Mouse (Mus musculus) lung, adult 2 months (tissue): ENCODE results near the gene Mtch1. TPM values are rescaled to one million over a fixed set of nuclear protein-coding genes. Genes with fewer than 3 reads are reported as not detected.

Experiments
- DNase-seq: peaks from one replicate; pipeline ENCODE4 v3.0.0; 2022
- H3K4me1 ChIP-seq: fragments of 200-500 bp; 2 replicates; pipeline ENCODE4 v1.6.1; 2011; ENCODE audit warnings: low read length; ENCODE audit not compliant: control insufficient read depth, insufficient read depth
- H3K4me3 ChIP-seq: fragments of 200-500 bp; replicated peaks from 2 replicates; pipeline ENCODE3; 2011; ENCODE audit warnings: low read depth, mild to moderate bottlenecking, control low read depth, low read length; ENCODE audit errors: extremely low read depth
- CTCF ChIP-seq: fragments of 200-500 bp; IDR thresholded peaks from 2 replicates; pipeline ENCODE4 v1.5.1; 2011; ENCODE audit warnings: mild to moderate bottlenecking, low read length, control low read depth; ENCODE audit not compliant: insufficient read depth
- POLR2A ChIP-seq: fragments of 200-500 bp; IDR thresholded peaks from 2 replicates; pipeline ENCODE4 v1.6.1; 2011; ENCODE audit warnings: low read depth, mild to moderate bottlenecking, control low read depth, low read length, borderline replicate concordance; ENCODE audit errors: extremely low read depth
- WGBS: fragments of 180-500 bp; shearing (Covaris S2); methylation state at CpG from one replicate; pipeline ENCODE4 v1.1.7; 2018; 5-methylcytosine and 5-hydroxymethylcytosine counted together
- polyA plus RNA-seq: library from polyadenylated mRNA; depleted of rRNA; stranded (reverse); fragments of >200 nt; gene quantifications from 2 replicates; pipeline ENCODE4 v1.2.3, GENCODE M21; 2012; rRNA removed

Gene Mtch1
- polyA plus RNA-seq, 1 experiment = 456 TPM

- TF ChIP-seq CTCF (no peak), POLR2A (no peak)
- Histone ChIP-seq H3K4me1 (no peaks in the 10 kb centered on the region), H3K4me3 (no peak overlapping the region)
- DNase-seq = no peak
- 77% methylated on average over 21 of the region's 21 CpGs for WGBS
Measured at GRCm38 (mm10) chr17:29282216-29282952, 65.3 kb downstream of the Mtch1 start.

Other genes starting within 250 kb of the Mtch1 start
- 13.0 and 15.7 TPM in 2 replicates for gene Rab44, start 233.8 kb downstream of the Mtch1 start, polyA plus RNA-seq
- gene Cpne5, start 109.8 kb downstream of the Mtch1 start, polyA plus RNA-seq = 13.6 and 15.7 TPM in 2 replicates
- gene Ppil1, start 83.7 kb downstream of the Mtch1 start, polyA plus RNA-seq = 18.7 and 20.7 TPM in 2 replicates
- gene BC004004, start 79.1 kb downstream of the Mtch1 start, polyA plus RNA-seq = 56.5 and 70.8 TPM in 2 replicates
- 46.8 and 47.3 TPM in 2 replicates for gene Pi16, start 30.3 kb downstream of the Mtch1 start, polyA plus RNA-seq
- gene Fgd2, start 13.0 kb upstream of the Mtch1 start, polyA plus RNA-seq = 44.3 and 53.7 TPM in 2 replicates
- 35.8 and 48.0 TPM in 2 replicates for gene Pim1, start 142.8 kb upstream of the Mtch1 start, polyA plus RNA-seq
- gene Gm17657, start 201.7 kb upstream of the Mtch1 start, polyA plus RNA-seq = not detected in 2 replicates
- gene Tbc1d22b, start 201.9 kb upstream of the Mtch1 start, polyA plus RNA-seq = 16.5 and 17.7 TPM in 2 replicates
- 0.28 TPM in 1 of 2 replicates, not detected in the other for gene Tmem217, start 204.5 kb upstream of the Mtch1 start, polyA plus RNA-seq